Mouse (Mus musculus): ENCODE results near the gene Dhx33. TPM values are rescaled to one million over a fixed set of nuclear protein-coding genes. Genes with fewer than 3 reads are reported as not detected.

Dhx33 gene
- total and polyA plus RNA-seq, 3 experiments = 15.9 to 37.4 (median 28.4) TPM

GRCm38 (mm10) chr11:71012743-71013142, 8.5 kb upstream of the Dhx33 start:
- peaks cover 15% of the 10 kb centered on the region for H3K4me1 ChIP-seq (ENCODE audit: insufficient read depth, low read depth, low read length)
- H3K9me3 ChIP-seq (replicated peaks) = no peaks in the 10 kb centered on the region
- ATAC-seq (ENCODE audit: extremely low read depth, insufficient number of reproducible peaks, low FRiP score, poor library complexity, severe bottlenecking) (no peak), DNase-seq (ENCODE audit: low spot score) (no peak)
- H3K27me3 ChIP-seq (ENCODE audit: insufficient read depth, low read length) = no peaks in the 10 kb centered on the region
- H3K4me3 ChIP-seq (ENCODE audit: low read depth, low read length) = no peak overlapping the region
- TF ChIP-seq TAL1 (conservative IDR thresholded peaks at IDR 0.05; ENCODE audit: low read depth, low read length) (no peak), GATA1 (IDR thresholded peaks at IDR 0.05; ENCODE audit: borderline replicate concordance, low read length) (no peak), GATA2 (IDR thresholded peaks at IDR 0.05; ENCODE audit: borderline replicate concordance, low read depth, low read length) (no peak)
- peaks cover 87% of the 10 kb centered on the region for H3K36me3 ChIP-seq (replicated peaks)

DNA sequence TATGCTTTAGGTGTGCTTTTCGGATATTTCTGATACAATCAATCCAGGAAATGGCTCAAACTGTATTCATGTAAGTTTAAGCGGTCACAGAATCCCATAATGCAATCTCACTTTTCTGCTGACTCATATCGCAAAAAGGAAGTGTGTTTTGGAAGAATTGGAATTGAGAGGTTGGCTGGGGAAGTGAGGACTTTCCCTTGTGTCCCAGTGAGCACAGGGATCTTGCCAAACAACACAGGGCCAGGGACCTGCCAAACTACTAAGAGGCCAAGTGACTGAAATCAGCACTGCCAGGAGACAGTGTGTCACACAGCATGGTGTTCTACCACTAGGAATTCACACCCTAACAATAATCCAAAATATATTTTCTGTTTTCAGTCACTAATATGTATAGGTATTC, 4.1 kb upstream of the Dhx33 start:
- Histone ChIP-seq H3K27me3 (ENCODE audit: insufficient read depth, low read length) (no peaks in the 10 kb centered on the region), H3K9me3 (replicated peaks) (no peaks in the 10 kb centered on the region), H3K4me3 (ENCODE audit: low read depth, low read length) (no peak overlapping the region), H3K36me3 (replicated peaks) (peaks cover 65% of the 10 kb centered on the region), H3K4me1 (ENCODE audit: insufficient read depth, low read depth, low read length) (peaks cover 12% of the 10 kb centered on the region)
- TF ChIP-seq CTCF (IDR thresholded peaks at IDR 0.05; ENCODE audit: low read depth, low read length) = no peak
- no peak for TF ChIP-seq GATA2 (IDR thresholded peaks at IDR 0.05; ENCODE audit: borderline replicate concordance, low read depth, low read length)
- TF ChIP-seq POLR2AphosphoS5 (IDR thresholded peaks at IDR 0.05; ENCODE audit: insufficient replicate concordance, low read depth, low read length) = no peak
- no peak for TF ChIP-seq GATA1 (IDR thresholded peaks at IDR 0.05; ENCODE audit: borderline replicate concordance, low read length)
- TF ChIP-seq TAL1 (conservative IDR thresholded peaks at IDR 0.05; ENCODE audit: low read depth, low read length) = no peak
- DNase-seq (ENCODE audit: low spot score) (no peak), ATAC-seq (ENCODE audit: extremely low read depth, insufficient number of reproducible peaks, low FRiP score, poor library complexity, severe bottlenecking) (no peak)

- H3K9me3 ChIP-seq (replicated peaks) = no peaks in the 10 kb centered on the region
- peaks cover 17% of the 10 kb centered on the region for H3K4me1 ChIP-seq (ENCODE audit: insufficient read depth, low read depth, low read length)
- peaks cover 63% of the 10 kb centered on the region for H3K36me3 ChIP-seq (replicated peaks)
- H3K27me3 ChIP-seq (ENCODE audit: insufficient read depth, low read length) = no peaks in the 10 kb centered on the region
- DNase-seq (ENCODE audit: low spot score) (no peak), ATAC-seq (ENCODE audit: extremely low read depth, insufficient number of reproducible peaks, low FRiP score, poor library complexity, severe bottlenecking) (no peak)
- TF ChIP-seq POLR2AphosphoS5 (IDR thresholded peaks at IDR 0.05; ENCODE audit: insufficient replicate concordance, low read depth, low read length) = no peak
- no peak for TF ChIP-seq GATA1 (IDR thresholded peaks at IDR 0.05; ENCODE audit: borderline replicate concordance, low read length)
- no peak for TF ChIP-seq CTCF (IDR thresholded peaks at IDR 0.05; ENCODE audit: low read depth, low read length)
- no peak for TF ChIP-seq GATA2 (IDR thresholded peaks at IDR 0.05; ENCODE audit: borderline replicate concordance, low read depth, low read length)
- no peak overlapping the region for H3K4me3 ChIP-seq (ENCODE audit: low read depth, low read length)
These were observed 3.6 kb upstream of the Dhx33 start for GRCm38 (mm10) chr11:71007831-71008230.

- Histone ChIP-seq H3K36me3 (replicated peaks) (peaks cover 62% of the 10 kb centered on the region), H3K9me3 (replicated peaks) (no peaks in the 10 kb centered on the region), H3K27me3 (ENCODE audit: insufficient read depth, low read length) (no peaks in the 10 kb centered on the region), H3K4me3 (ENCODE audit: low read depth, low read length) (no peak overlapping the region), H3K4me1 (ENCODE audit: insufficient read depth, low read depth, low read length) (peaks cover 25% of the 10 kb centered on the region)
- no peak for DNase-seq (ENCODE audit: low spot score)
- TF ChIP-seq GATA2 (IDR thresholded peaks at IDR 0.05; ENCODE audit: borderline replicate concordance, low read depth, low read length) = no peak
- no peak for TF ChIP-seq POLR2AphosphoS5 (IDR thresholded peaks at IDR 0.05; ENCODE audit: insufficient replicate concordance, low read depth, low read length)
- no peak for ATAC-seq (ENCODE audit: extremely low read depth, insufficient number of reproducible peaks, low FRiP score, poor library complexity, severe bottlenecking)
These were observed 2.8 kb upstream of the Dhx33 start for GRCm38 (mm10) chr11:71007026-71007425.

GRCm38 (mm10) chr11:71005046-71005445, 809 bp upstream of the Dhx33 start:
- H3K36me3 ChIP-seq (replicated peaks) = peaks cover 59% of the 10 kb centered on the region
- peak overlapping the region; percentile 85; the same call in 1 of the 2 replicates for H3K4me3 ChIP-seq (ENCODE audit: low read depth, low read length)
- no peak for ATAC-seq (ENCODE audit: extremely low read depth, insufficient number of reproducible peaks, low FRiP score, poor library complexity, severe bottlenecking)
- H3K9me3 ChIP-seq (replicated peaks) = no peaks in the 10 kb centered on the region
- peaks cover 30% of the 10 kb centered on the region for H3K4me1 ChIP-seq (ENCODE audit: insufficient read depth, low read depth, low read length)
- no peak for DNase-seq (ENCODE audit: low spot score)
- H3K27me3 ChIP-seq (ENCODE audit: insufficient read depth, low read length) = no peaks in the 10 kb centered on the region
- TF ChIP-seq GATA2 (IDR thresholded peaks at IDR 0.05; ENCODE audit: borderline replicate concordance, low read depth, low read length) = no peak
- TF ChIP-seq CTCF (IDR thresholded peaks at IDR 0.05; ENCODE audit: low read depth, low read length) = no peak
- TF ChIP-seq TAL1 (conservative IDR thresholded peaks at IDR 0.05; ENCODE audit: low read depth, low read length) = no peak
- TF ChIP-seq POLR2AphosphoS5 (IDR thresholded peaks at IDR 0.05; ENCODE audit: insufficient replicate concordance, low read depth, low read length) = no peak
- TF ChIP-seq GATA1 (IDR thresholded peaks at IDR 0.05; ENCODE audit: borderline replicate concordance, low read length) = no peak

DNA sequence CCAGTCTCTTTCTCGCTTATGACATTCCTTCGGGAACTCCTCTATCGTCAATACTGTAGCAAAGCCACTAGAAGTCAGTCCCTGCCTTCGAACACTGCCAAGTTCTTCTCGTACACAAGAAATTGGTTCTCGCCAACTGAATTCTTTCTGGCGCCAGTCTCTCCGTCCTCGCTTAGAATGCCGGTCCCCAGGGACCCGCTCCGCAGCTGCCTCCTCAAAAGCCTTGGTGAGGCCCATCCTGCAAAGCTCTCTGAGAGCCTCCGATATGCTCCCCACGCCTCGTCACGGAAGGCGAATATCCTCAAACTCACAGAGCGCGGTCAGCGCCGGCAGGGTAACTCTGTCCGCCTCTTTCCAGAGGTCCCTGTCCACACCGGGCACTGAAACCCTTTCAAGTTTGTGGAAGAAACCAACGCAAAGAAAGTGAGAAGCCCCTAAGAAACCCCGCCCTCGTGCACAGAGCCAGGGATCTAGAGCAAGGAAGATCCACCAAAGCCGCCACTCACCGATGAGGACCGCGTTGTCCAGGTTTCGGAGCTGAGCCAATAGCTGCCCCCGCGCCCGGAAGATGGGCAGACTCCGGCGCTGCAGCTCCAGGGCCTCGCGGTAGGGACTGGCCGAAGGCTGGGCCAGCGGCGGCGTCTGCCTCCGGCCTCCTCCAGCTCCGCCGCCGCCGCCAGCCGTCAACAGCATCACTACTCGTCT, 474 bp downstream of the Dhx33 start:
- DNase-seq (ENCODE audit: low spot score) (peak; percentile 56), ATAC-seq (ENCODE audit: extremely low read depth, insufficient number of reproducible peaks, low FRiP score, poor library complexity, severe bottlenecking) (peak; percentile 37; the same call in 1 of the 2 replicates)

More for the DNA sequence above, 474 bp downstream of the Dhx33 start:
- Histone ChIP-seq H3K4me1 (ENCODE audit: insufficient read depth, low read depth, low read length) (peaks cover 30% of the 10 kb centered on the region), H3K9me3 (replicated peaks) (no peaks in the 10 kb centered on the region), H3K36me3 (replicated peaks) (peaks cover 59% of the 10 kb centered on the region), H3K27me3 (ENCODE audit: insufficient read depth, low read length) (no peaks in the 10 kb centered on the region), H3K4me3 (ENCODE audit: low read depth, low read length) (peak overlapping the region; percentile 85)
- TF ChIP-seq CTCF (IDR thresholded peaks at IDR 0.05; ENCODE audit: low read depth, low read length) (no peak), GATA2 (IDR thresholded peaks at IDR 0.05; ENCODE audit: borderline replicate concordance, low read depth, low read length) (no peak), POLR2AphosphoS5 (IDR thresholded peaks at IDR 0.05; ENCODE audit: insufficient replicate concordance, low read depth, low read length) (no peak), TAL1 (conservative IDR thresholded peaks at IDR 0.05; ENCODE audit: low read depth, low read length) (no peak), GATA1 (IDR thresholded peaks at IDR 0.05; ENCODE audit: borderline replicate concordance, low read length) (no peak)
